Mouse (Mus musculus) embryonic facial prominence, embryonic 14.5 days (tissue): ENCODE results near the gene Kctd13. TPM values are rescaled to one million over a fixed set of nuclear protein-coding genes. Genes with fewer than 3 reads are reported as not detected.

Experiments used
- ATAC-seq: fragments of 200-750 bp; cut with Nextera tagmentation; 2 replicates; pipeline ENCODE4 v1.8.0; 2017; ENCODE audit warnings: low read depth, moderate number of reproducible peaks, moderate TSS enrichment
- DNase-seq: peaks from one replicate; pipeline ENCODE4 v3.0.0-alpha.2; 2015; ENCODE audit warnings: low spot score
- H3K27ac ChIP-seq: fragments of 300-500 bp; sonication (generic); replicated peaks from 2 replicates; pipeline ENCODE4 v1.5.1; 2014; ENCODE audit warnings: low read depth, mild to moderate bottlenecking, low read length, moderate library complexity
- H3K27me3 ChIP-seq: fragments of 300-500 bp; sonication (generic); replicated peaks from 2 replicates; pipeline ENCODE4 v1.6.1; 2014; ENCODE audit warnings: low read length; ENCODE audit not compliant: control insufficient read depth, insufficient read depth
- H3K36me3 ChIP-seq: fragments of 300-500 bp; sonication (generic); 2 replicates; pipeline ENCODE4 v1.6.1; 2014; ENCODE audit warnings: low read length, mixed read lengths; ENCODE audit not compliant: control insufficient read depth, insufficient read depth
- H3K4me1 ChIP-seq: fragments of 300-500 bp; sonication (generic); 2 replicates; pipeline ENCODE4 v1.6.1; 2014; ENCODE audit warnings: antibody characterized with exemption, low read length; ENCODE audit not compliant: control insufficient read depth, insufficient read depth
- H3K4me2 ChIP-seq: fragments of 300-500 bp; sonication (generic); 2 replicates; pipeline ENCODE4 v1.6.1; 2014; ENCODE audit warnings: low read depth, mild to moderate bottlenecking, low read length, moderate library complexity, mixed read lengths
- H3K4me3 ChIP-seq: fragments of 300-500 bp; sonication (generic); 2 replicates; pipeline ENCODE4 v1.5.1; 2014; ENCODE audit warnings: low read depth, mild to moderate bottlenecking, low read length
- H3K9ac ChIP-seq: fragments of 300-500 bp; sonication (generic); 2 replicates; pipeline ENCODE4 v1.6.1; 2014; ENCODE audit warnings: low read depth, mild to moderate bottlenecking, low read length, moderate library complexity, mixed read lengths
- H3K9me3 ChIP-seq: fragments of 300-500 bp; sonication (generic); 2 replicates; pipeline ENCODE4 v1.6.1; 2016; ENCODE audit warnings: low read length; ENCODE audit not compliant: control insufficient read depth
- WGBS: fragments of 180-500 bp; shearing (Covaris S2); extraction: QIAGEN DNeasy Blood & Tissue Kit; methylation state at CpG from one replicate; pipeline ENCODE4 v1.1.7; 2014; 5-methylcytosine and 5-hydroxymethylcytosine counted together
- polyA plus RNA-seq: library from polyadenylated mRNA; unstranded; fragments of >200 nt; fragmentation: Nextera tagmentation; extraction: Ambion mirVana; gene quantifications from 2 replicates; pipeline ENCODE4 v1.2.1, GENCODE M21; 2014

The Kctd13 gene
- polyA plus RNA-seq, 1 experiment from 2014 or later = 13.7 TPM

GRCm38 (mm10) chr7:126923999-126924398, 4.7 kb upstream of the Kctd13 start:
- Histone ChIP-seq H3K27me3 (no peaks in the 10 kb centered on the region), H3K4me3 (no peak overlapping the region), H3K27ac (no peak overlapping the region), H3K9me3 (no peaks in the 10 kb centered on the region), H3K9ac (no peak overlapping the region), H3K4me2 (no peak overlapping the region), H3K4me1 (0 out of 2 replicates have a peak, but pooled peaks cover 4% of the 10 kb centered on the region), H3K36me3 (no peaks in the 10 kb centered on the region)
- 74% methylated on average over 5 of the region's 5 CpGs for WGBS
- no peak for DNase-seq
- ATAC-seq = no peak

- no peak overlapping the region for H3K9ac ChIP-seq
- no peak overlapping the region for H3K4me3 ChIP-seq
- peaks cover 9% of the 10 kb centered on the region for H3K36me3 ChIP-seq
- 26% methylated on average over 3 of the region's 3 CpGs for WGBS
- H3K27ac ChIP-seq = no peak overlapping the region
- ATAC-seq (no peak), DNase-seq (no peak)
- no peak overlapping the region for H3K4me2 ChIP-seq
- H3K9me3 ChIP-seq = no peaks in the 10 kb centered on the region
- peaks cover 14% of the 10 kb centered on the region for H3K4me1 ChIP-seq
- H3K27me3 ChIP-seq = no peaks in the 10 kb centered on the region
These were observed 2.4 kb upstream of the Kctd13 start for GRCm38 (mm10) chr7:126926299-126926698.

DNA sequence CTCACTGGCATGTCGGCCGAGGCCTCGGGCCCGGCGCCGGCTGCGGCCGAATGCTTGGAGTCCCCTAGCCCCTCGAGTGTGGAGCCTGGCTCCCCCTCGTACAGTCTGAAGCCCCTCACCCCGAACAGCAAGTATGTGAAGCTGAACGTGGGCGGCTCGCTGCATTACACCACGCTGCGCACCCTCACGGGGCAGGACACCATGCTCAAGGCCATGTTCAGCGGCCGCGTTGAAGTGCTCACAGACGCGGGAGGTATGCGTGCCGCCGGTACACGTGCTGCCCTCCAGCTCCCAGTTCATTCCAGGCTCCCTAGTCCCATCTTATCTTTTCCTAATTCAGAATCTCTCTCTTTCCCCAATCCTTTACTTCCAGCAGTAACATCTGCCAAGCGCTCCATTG, 367 bp downstream of the Kctd13 start:
- DNase-seq = no peak
- peaks cover 24% of the 10 kb centered on the region for H3K36me3 ChIP-seq
- ATAC-seq = peak; percentile 69
- WGBS = 0% methylated on average over 9 of the region's 27 CpGs
- no peak overlapping the region; the same call in 1 of the 2 replicates for H3K27ac ChIP-seq
- peak overlapping the region; percentile 63 for H3K4me3 ChIP-seq
- H3K9me3 ChIP-seq = no peaks in the 10 kb centered on the region
- H3K4me1 ChIP-seq = peaks cover 10% of the 10 kb centered on the region
- H3K9ac ChIP-seq = peak overlapping the region; percentile 74
- peak overlapping the region; percentile 91 for H3K4me2 ChIP-seq
- H3K27me3 ChIP-seq = no peaks in the 10 kb centered on the region

- Histone ChIP-seq H3K4me1 (peaks cover 10% of the 10 kb centered on the region), H3K36me3 (peaks cover 47% of the 10 kb centered on the region), H3K9ac (no peak overlapping the region), H3K27ac (no peak overlapping the region), H3K4me3 (no peak overlapping the region), H3K9me3 (no peaks in the 10 kb centered on the region), H3K27me3 (no peaks in the 10 kb centered on the region), H3K4me2 (no peak overlapping the region)
- no peak for DNase-seq
- WGBS = 82% methylated on average over 2 of the region's 2 CpGs
- no peak for ATAC-seq
These were observed 4.0 kb downstream of the Kctd13 start for GRCm38 (mm10) chr7:126932652-126933051.

DNA sequence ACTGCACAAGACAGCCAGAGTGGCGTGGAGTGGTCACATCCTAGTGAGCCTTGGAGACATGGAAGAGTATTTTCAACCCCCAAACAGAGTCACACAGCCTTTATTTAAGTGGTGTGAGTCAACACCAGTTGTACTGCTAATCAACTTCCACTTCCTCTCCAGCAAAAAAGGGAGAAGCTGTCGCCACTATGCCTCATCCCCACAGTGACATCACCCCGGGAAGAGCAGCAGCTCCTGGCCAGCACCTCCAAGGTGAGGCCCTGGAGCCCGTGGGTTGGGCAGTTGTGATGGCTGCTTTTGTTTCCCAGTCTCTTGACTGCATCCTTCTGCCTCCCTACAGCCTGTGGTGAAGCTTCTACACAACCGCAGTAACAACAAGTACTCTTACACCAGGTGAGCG, 12.5 kb downstream of the Kctd13 start:
- H3K27me3 ChIP-seq = no peaks in the 10 kb centered on the region
- no peak for ATAC-seq
- no peak overlapping the region for H3K27ac ChIP-seq
- no peak overlapping the region for H3K4me2 ChIP-seq
- H3K36me3 ChIP-seq = peaks cover 41% of the 10 kb centered on the region
- H3K9me3 ChIP-seq = no peaks in the 10 kb centered on the region
- H3K4me3 ChIP-seq = no peak overlapping the region
- WGBS = 50% methylated on average over 6 of the region's 6 CpGs
- no peaks in the 10 kb centered on the region for H3K4me1 ChIP-seq
- no peak overlapping the region for H3K9ac ChIP-seq
- DNase-seq = no peak

GRCm38 (mm10) chr7:126941801-126942200, 13.1 kb downstream of the Kctd13 start:
- Histone ChIP-seq H3K4me3 (no peak overlapping the region), H3K36me3 (peaks cover 35% of the 10 kb centered on the region), H3K27me3 (no peaks in the 10 kb centered on the region), H3K4me2 (no peak overlapping the region), H3K4me1 (no peaks in the 10 kb centered on the region), H3K9ac (no peak overlapping the region), H3K9me3 (no peaks in the 10 kb centered on the region), H3K27ac (no peak overlapping the region)
- WGBS = 77% methylated on average over 5 of the region's 5 CpGs
- ATAC-seq (peak; percentile 26; the same call in 1 of the 2 replicates), DNase-seq (no peak)

- peaks cover 18% of the 10 kb centered on the region; the same call in 1 of the 2 replicates for H3K36me3 ChIP-seq
- DNase-seq (peak; percentile 12), ATAC-seq (no peak)
- H3K4me3 ChIP-seq = no peak overlapping the region
- H3K9me3 ChIP-seq = no peaks in the 10 kb centered on the region
- WGBS = 25% methylated on average over 3 of the region's 3 CpGs
- H3K27me3 ChIP-seq = peaks cover 17% of the 10 kb centered on the region
- H3K27ac ChIP-seq = no peak overlapping the region
- no peak overlapping the region for H3K9ac ChIP-seq
- H3K4me1 ChIP-seq = 0 out of 2 replicates have a peak, but pooled peaks cover 7% of the 10 kb centered on the region
- H3K4me2 ChIP-seq = no peak overlapping the region
These were observed 17.9 kb downstream of the Kctd13 start for GRCm38 (mm10) chr7:126946530-126946929.

DNA sequence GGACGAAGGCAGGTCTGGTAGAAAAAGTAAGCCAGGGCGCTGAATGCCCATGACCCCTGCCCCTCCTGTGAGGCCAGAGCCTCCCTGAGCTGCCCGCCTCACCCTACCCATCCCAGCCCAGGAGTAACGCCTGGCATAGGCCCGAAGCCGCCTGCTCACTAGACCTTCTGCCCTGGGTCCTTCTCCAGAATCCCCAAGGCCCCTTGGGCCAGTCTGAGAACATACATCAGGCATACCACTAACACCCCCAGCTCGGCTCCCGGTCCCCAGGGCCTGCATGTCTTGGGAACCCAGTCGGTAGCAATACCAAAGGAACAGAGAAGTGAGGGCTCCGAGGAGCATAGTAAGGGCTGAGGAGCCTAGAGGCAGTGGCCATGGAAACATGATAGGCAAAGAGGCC, 19.9 kb downstream of the Kctd13 start:
- 80% methylated on average over 10 of the region's 10 CpGs for WGBS
- Histone ChIP-seq H3K4me1 (0 out of 2 replicates have a peak, but pooled peaks cover 7% of the 10 kb centered on the region), H3K27me3 (peaks cover 29% of the 10 kb centered on the region), H3K27ac (no peak overlapping the region), H3K4me2 (peak overlapping the region; percentile 87), H3K9me3 (no peaks in the 10 kb centered on the region), H3K36me3 (0 out of 2 replicates have a peak, but pooled peaks cover 7% of the 10 kb centered on the region), H3K9ac (no peak overlapping the region), H3K4me3 (no peak overlapping the region)
- ATAC-seq = no peak
- no peak for DNase-seq

DNA sequence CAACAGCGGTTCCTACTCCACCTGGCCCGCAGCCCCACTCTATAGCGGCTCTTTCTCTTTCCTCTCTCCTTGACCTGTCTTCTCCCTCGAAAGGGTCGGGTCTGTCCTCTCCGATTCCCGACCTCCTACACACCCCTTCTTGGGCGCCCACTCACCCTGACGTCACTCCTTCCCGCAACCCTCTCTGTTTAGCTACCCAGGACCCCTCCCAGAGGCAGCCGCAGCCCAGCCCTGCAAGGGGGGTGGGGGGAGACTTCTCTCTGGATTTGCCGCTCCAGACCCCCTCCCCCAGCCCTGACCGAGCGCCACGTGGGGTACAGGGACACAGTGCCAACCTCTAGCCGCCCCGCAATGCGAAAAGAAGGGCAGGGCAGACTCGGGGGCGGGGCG, 20.7 kb downstream of the Kctd13 start, which contains the start of gene Asphd1:
Gene Asphd1 (minus strand): TSS at position 180 of the 390 bp plus-strand sequence.
- Histone ChIP-seq H3K9me3 (no peaks in the 10 kb centered on the region), H3K36me3 (0 out of 2 replicates have a peak, but pooled peaks cover 7% of the 10 kb centered on the region), H3K27ac (no peak within 1 kb of the TSS), H3K9ac (peak within 1 kb of the TSS; percentile 22; the same call in 1 of the 2 replicates), H3K4me2 (peak within 1 kb of the TSS; percentile 87), H3K4me1 (0 out of 2 replicates have a peak, but pooled peaks cover 7% of the 10 kb centered on the region), H3K27me3 (peaks cover 29% of the 10 kb centered on the region), H3K4me3 (peak within 1 kb of the TSS; percentile 43)
- ATAC-seq = peak; percentile 48
- DNase-seq = no peak
- under 1% methylated on average over 19 of the region's 21 CpGs for WGBS
